Comparison of ENCODE assay signal across 17 mouse cellular contexts in genomic region chr9:87865236-87865635, GRCm38 (mm10).
A peak's percentile ranks its signal among the peaks of the same experiment; 100 is the strongest.
DNase-seq lines count a peak whose midpoint lies in the region; TF ChIP-seq lines count a peak whose summit lies in the region.
"Had no signal": no experiment of that assay in that cellular context is flagged by ENCODE, and none has a peak within 500 bp of the region (broad histone marks: within the 10 kb centered on the region; RNA-seq: fewer than 3 reads in every experiment).

No protein-coding gene starts in this region.

- peak; percentile 8 to 10 for DNase-seq in cerebellum, postnatal 25 days
- no peak for DNase-seq in cerebellum, adult 18-20 months
- DNase-seq in forelimb bud, embryonic 11.5 days (ENCODE audit: low read depth, low spot score): peak; percentile 39
- no peak for DNase-seq in T-cell, adult 2 months (ENCODE audit: low spot score)
- DNase-seq in natural killer cell, adult 2 months (ENCODE audit: low spot score in 2 of 2): no peak
- DNase-seq: adrenal gland, postnatal 14 days; cerebellum, adult 2 months; heart, adult 18-20 months; heart, postnatal 10 days; heart, postnatal 4 days had no signal

- no peaks in the 10 kb centered on the region for H3K79me3 ChIP-seq in C2C12 (ENCODE audit: low read depth)

- H3ac ChIP-seq in C2C12 (ENCODE audit: control insufficient read depth, insufficient read length, low read depth): no peak overlapping the region

- no peaks in the 10 kb centered on the region for H3K27me3 ChIP-seq in C2C12 (ENCODE audit: control insufficient read depth, insufficient read depth, insufficient read length)
- H3K27me3 ChIP-seq: hindbrain, embryonic 12.5 days; intestine, embryonic 15.5 days had no signal

- H3K79me2 ChIP-seq in C2C12 (ENCODE audit: control insufficient read depth, insufficient read depth): no peaks in the 10 kb centered on the region

- no peak for TF ChIP-seq CTCF in C2C12 (IDR thresholded peaks at IDR 0.05; ENCODE audit: control insufficient read depth, insufficient read depth, insufficient read length)

- H3K4me3 ChIP-seq in C2C12 (ENCODE audit: insufficient read depth, poor library complexity, severe bottlenecking): no peak overlapping the region
- H3K4me3 ChIP-seq: embryonic facial prominence, embryonic 10.5 days; forebrain, embryonic 10.5 days; heart, embryonic 10.5 days; hindbrain, embryonic 12.5 days; intestine, embryonic 15.5 days had no signal

- no peaks in the 10 kb centered on the region for H3K36me3 ChIP-seq in C2C12 (ENCODE audit: control insufficient read depth, insufficient read depth)
- H3K36me3 ChIP-seq: embryonic facial prominence, embryonic 10.5 days; forebrain, embryonic 10.5 days; G1E; heart, embryonic 10.5 days; hindbrain, embryonic 12.5 days; intestine, embryonic 15.5 days had no signal

TF ChIP-seq in C2C12, 6 proteins besides CTCF, POLR2A, EP300 and RAD21:
- TF ChIP-seq MAX (IDR thresholded peaks at IDR 0.05) (no peak), FOSL1 (IDR thresholded peaks at IDR 0.05; ENCODE audit: insufficient read depth, low read length, poor library complexity, severe bottlenecking) (peak; percentile 61), MYOD1 (IDR thresholded peaks at IDR 0.05; ENCODE audit: control insufficient read depth, insufficient read length, low read depth) (peak; percentile 12), USF1 (IDR thresholded peaks at IDR 0.05; ENCODE audit: low read depth) (no peak), CEBPB (IDR thresholded peaks at IDR 0.05; ENCODE audit: low read depth) (no peak)

Comparison
In these comparisons a context has a peak if more than half of its experiments do, and no peak if none do; other contexts are left out.
1. DNase-seq: peak in cerebellum, postnatal 25 days (2 of 2) and forelimb bud, embryonic 11.5 days (single experiment); none in cerebellum, adult 18-20 months (0 of 2), T-cell, adult 2 months (single experiment) and natural killer cell, adult 2 months (0 of 2).